Mouse (Mus musculus): ENCODE data around the gene Pip5k1c. TPM values are rescaled to one million over a fixed set of nuclear protein-coding genes. Genes with fewer than 3 reads are reported as not detected.

Pip5k1c gene
- total and polyA plus RNA-seq, 2 experiments from 2014 or later = 21.4 to 38.5 TPM

- H3K9me3 ChIP-seq (replicated peaks; ENCODE audit: control insufficient read depth, low read length) = no peaks in the 10 kb centered on the region
- H3K9ac ChIP-seq (replicated peaks; ENCODE audit: low read depth, low read length) = peak overlapping the region; percentile 17; the same call in 1 of the 2 replicates
- H3K36me3 ChIP-seq (replicated peaks; ENCODE audit: control insufficient read depth, insufficient read depth, low read length) = peaks cover 55% of the 10 kb centered on the region
- DNase-seq (ENCODE audit: low spot score) = no peak
- no peak overlapping the region for H3K4me3 ChIP-seq (ENCODE audit: low read depth, low read length)
- no peak for ATAC-seq (ENCODE audit: insufficient read depth, low read depth)
- H3K27ac ChIP-seq (ENCODE audit: low read depth) = no peak overlapping the region
- 31% methylated on average over 20 of the region's 20 CpGs for WGBS
- H3K4me1 ChIP-seq (ENCODE audit: control insufficient read depth, insufficient read depth) = peaks cover 19% of the 10 kb centered on the region
- TF ChIP-seq EP300 (IDR thresholded peaks at IDR 0.05; ENCODE audit: low read depth) = no peak
- TF ChIP-seq CTCF (IDR thresholded peaks at IDR 0.05; ENCODE audit: low read depth) = no peak
- H3K27me3 ChIP-seq (ENCODE audit: control insufficient read depth, insufficient read depth, low read length) = no peaks in the 10 kb centered on the region
- peak overlapping the region; percentile 47 for H3K4me2 ChIP-seq (ENCODE audit: low read depth, low read length)
Measured at GRCm38 (mm10) chr10:81317273-81317672, 24.5 kb downstream of the Pip5k1c start.

GRCm38 (mm10) chr10:81318589-81319329 is 26.0 kb downstream of the Pip5k1c start:
- WGBS = 80% methylated on average over 13 of the region's 13 CpGs
- peaks cover 55% of the 10 kb centered on the region for H3K36me3 ChIP-seq (replicated peaks; ENCODE audit: control insufficient read depth, insufficient read depth, low read length)
- no peaks in the 10 kb centered on the region for H3K9me3 ChIP-seq (replicated peaks; ENCODE audit: control insufficient read depth, low read length)
- H3K9ac ChIP-seq (replicated peaks; ENCODE audit: low read depth, low read length) = 0 out of 2 replicates have a peak overlapping the region, but pooled peaks have one; percentile 55
- H3K4me2 ChIP-seq (ENCODE audit: low read depth, low read length) = no peak overlapping the region
- DNase-seq (ENCODE audit: low spot score) (no peak), ATAC-seq (ENCODE audit: insufficient read depth, low read depth) (no peak)
- H3K27me3 ChIP-seq (ENCODE audit: control insufficient read depth, insufficient read depth, low read length) = no peaks in the 10 kb centered on the region
- H3K4me3 ChIP-seq (ENCODE audit: low read depth, low read length) = no peak overlapping the region
- H3K4me1 ChIP-seq (ENCODE audit: control insufficient read depth, insufficient read depth) = peaks cover 19% of the 10 kb centered on the region
- TF ChIP-seq EP300 (IDR thresholded peaks at IDR 0.05; ENCODE audit: low read depth) = no peak
- no peak for TF ChIP-seq CTCF (IDR thresholded peaks at IDR 0.05; ENCODE audit: low read depth)
- H3K27ac ChIP-seq (ENCODE audit: low read depth) = 0 out of 2 replicates have a peak overlapping the region, but pooled peaks have one; percentile 92

- DNase-seq (ENCODE audit: low spot score) (no peak), ATAC-seq (ENCODE audit: insufficient read depth, low read depth) (no peak)
- 28% methylated on average over 8 of the region's 8 CpGs for WGBS
- H3K27ac ChIP-seq (ENCODE audit: low read depth) = peak overlapping the region; percentile 92; the same call in 1 of the 2 replicates
- no peaks in the 10 kb centered on the region for H3K27me3 ChIP-seq (ENCODE audit: control insufficient read depth, insufficient read depth, low read length)
- peaks cover 19% of the 10 kb centered on the region for H3K4me1 ChIP-seq (ENCODE audit: control insufficient read depth, insufficient read depth)
- H3K4me2 ChIP-seq (ENCODE audit: low read depth, low read length) = peak overlapping the region; percentile 68
- H3K9me3 ChIP-seq (replicated peaks; ENCODE audit: control insufficient read depth, low read length) = no peaks in the 10 kb centered on the region
- TF ChIP-seq CTCF (IDR thresholded peaks at IDR 0.05; ENCODE audit: low read depth) = 0 out of 2 replicates have a peak, but pooled peaks have one; percentile 21
- TF ChIP-seq EP300 (IDR thresholded peaks at IDR 0.05; ENCODE audit: low read depth) = no peak
- H3K9ac ChIP-seq (replicated peaks; ENCODE audit: low read depth, low read length) = peak overlapping the region; percentile 55
- H3K4me3 ChIP-seq (ENCODE audit: low read depth, low read length) = peak overlapping the region; percentile 44; the same call in 1 of the 2 replicates
- peaks cover 55% of the 10 kb centered on the region for H3K36me3 ChIP-seq (replicated peaks; ENCODE audit: control insufficient read depth, insufficient read depth, low read length)
Measured at GRCm38 (mm10) chr10:81319330-81319699, 26.6 kb downstream of the Pip5k1c start.

- whole genome bisulfite sequencing = 2% methylated on average over 38 of the region's 38 CpGs
- H3K27me3 ChIP-seq (ENCODE audit: control insufficient read depth, insufficient read depth, low read length) = no peaks in the 10 kb centered on the region
- no peak for DNase-seq (ENCODE audit: low spot score)
- peaks cover 55% of the 10 kb centered on the region for H3K36me3 ChIP-seq (replicated peaks; ENCODE audit: control insufficient read depth, insufficient read depth, low read length)
- no peak; the same call in 1 of the 2 replicates for ATAC-seq (ENCODE audit: insufficient read depth, low read depth)
- H3K9ac ChIP-seq (replicated peaks; ENCODE audit: low read depth, low read length) = peak overlapping the region; percentile 55
- peak overlapping the region; percentile 68 for H3K4me2 ChIP-seq (ENCODE audit: low read depth, low read length)
- H3K27ac ChIP-seq (ENCODE audit: low read depth) = peak overlapping the region; percentile 92
- TF ChIP-seq EP300 (IDR thresholded peaks at IDR 0.05; ENCODE audit: low read depth) (peak; percentile 41; the same call in 1 of the 2 replicates), CTCF (IDR thresholded peaks at IDR 0.05; ENCODE audit: low read depth) (no peak)
- peaks cover 19% of the 10 kb centered on the region for H3K4me1 ChIP-seq (ENCODE audit: control insufficient read depth, insufficient read depth)
- H3K4me3 ChIP-seq (ENCODE audit: low read depth, low read length) = peak overlapping the region; percentile 44
- H3K9me3 ChIP-seq (replicated peaks; ENCODE audit: control insufficient read depth, low read length) = no peaks in the 10 kb centered on the region
Measured at GRCm38 (mm10) chr10:81319741-81320549, 27.2 kb downstream of the Pip5k1c start.

GRCm38 (mm10) chr10:81320550-81321347 is 28.0 kb downstream of the Pip5k1c start, which contains the start of gene Cactin:
Cactin (plus strand) TSS chr10:81321103.
- TF ChIP-seq CTCF (IDR thresholded peaks at IDR 0.05; ENCODE audit: low read depth) (peak; percentile 29), EP300 (IDR thresholded peaks at IDR 0.05; ENCODE audit: low read depth) (peak; percentile 96)
- H3K9ac ChIP-seq (replicated peaks; ENCODE audit: low read depth, low read length) = peak within 1 kb of the TSS; percentile 93
- H3K27ac ChIP-seq (ENCODE audit: low read depth) = peak within 1 kb of the TSS; percentile 92
- ATAC-seq (ENCODE audit: insufficient read depth, low read depth) (peak; percentile 91), DNase-seq (ENCODE audit: low spot score) (peak; percentile 100)
- peaks cover 55% of the 10 kb centered on the region for H3K36me3 ChIP-seq (replicated peaks; ENCODE audit: control insufficient read depth, insufficient read depth, low read length)
- H3K27me3 ChIP-seq (ENCODE audit: control insufficient read depth, insufficient read depth, low read length) = no peaks in the 10 kb centered on the region
- peak within 1 kb of the TSS; percentile 86 for H3K4me2 ChIP-seq (ENCODE audit: low read depth, low read length)
- under 1% methylated on average over 67 of the region's 68 CpGs for WGBS
- peak within 1 kb of the TSS; percentile 97 for H3K4me3 ChIP-seq (ENCODE audit: low read depth, low read length)
- H3K4me1 ChIP-seq (ENCODE audit: control insufficient read depth, insufficient read depth) = peaks cover 19% of the 10 kb centered on the region
- no peaks in the 10 kb centered on the region for H3K9me3 ChIP-seq (replicated peaks; ENCODE audit: control insufficient read depth, low read length)

Measured in heart, postnatal 0 days (tissue).